Mouse (Mus musculus): ENCODE data around the gene Me1.

DNA sequence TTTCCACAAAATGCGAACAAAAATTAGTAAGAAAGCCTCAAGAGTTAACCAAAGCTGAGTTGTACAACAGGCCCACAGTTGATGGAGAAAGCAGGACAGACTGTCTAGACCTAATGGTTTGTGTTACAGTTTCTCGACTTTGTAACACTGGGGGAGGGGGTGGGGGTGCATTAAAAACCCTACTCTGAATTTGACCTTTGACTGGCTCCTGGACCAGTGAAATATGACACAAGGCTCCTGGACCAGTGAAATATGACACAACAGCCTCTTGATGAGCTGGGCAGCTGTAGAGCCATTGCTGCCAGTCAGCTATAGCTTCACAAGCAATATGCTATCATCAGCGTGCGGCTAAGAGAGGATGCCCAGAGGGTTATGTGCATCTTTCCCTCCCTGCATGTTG lies 37.4 kb downstream of the Me1 start:
- TF ChIP-seq CTCF (IDR thresholded peaks at IDR 0.05; ENCODE audit: low read depth) (no peak), EP300 (IDR thresholded peaks at IDR 0.05; ENCODE audit: low read depth) (no peak)

All from liver, postnatal 0 days (tissue).